12 mouse cellular contexts compared by ENCODE assay signal in genomic region chr14:49860387-49860786, GRCm38 (mm10). TPM values are rescaled to one million over a fixed set of nuclear protein-coding genes. Genes with fewer than 3 reads are reported as not detected.
DNase-seq lines count a peak whose midpoint lies in the region; TF ChIP-seq lines count a peak whose summit lies in the region.
"Had no signal": no experiment of that assay in that cellular context is flagged by ENCODE, and none has a peak within 500 bp of the region (broad histone marks: within the 10 kb centered on the region; RNA-seq: fewer than 3 reads in every experiment).

No protein-coding gene starts in this region.

- H3K4me1 ChIP-seq in cerebellum, adult 2 months (ENCODE audit: control insufficient read depth, insufficient read depth, low read length) = no peaks in the 10 kb centered on the region
- H3K4me1 ChIP-seq: embryonic facial prominence, embryonic 15.5 days; intestine, embryonic 15.5 days; midbrain, embryonic 10.5 days had no signal

- intact Hi-C loops in left cerebral cortex, adult 2 months (cut with DNase I) = loop anchor here (10.0 kb wide), 2 partner anchors 924 to 1204 kb away; partner anchors contain the start of gene Ttc5

- TF ChIP-seq CTCF in cerebellum, adult 2 months (IDR thresholded peaks at IDR 0.05; ENCODE audit: borderline replicate concordance, insufficient read depth, low read depth, low read length) = peak; percentile 43; the same call in 1 of the 2 replicates
- peak; percentile 70 for TF ChIP-seq CTCF in left cerebral cortex, adult 2 months (IDR thresholded peaks at IDR 0.05)

- H3K27me3 ChIP-seq in cerebellum, adult 2 months (ENCODE audit: control insufficient read depth, insufficient read depth, low read length) = no peaks in the 10 kb centered on the region
- H3K27me3 ChIP-seq: embryonic facial prominence, embryonic 15.5 days; intestine, embryonic 15.5 days had no signal

- DNase-seq in cerebellum, adult 2 months = peak; percentile 36 to 48
- no peak for DNase-seq in cerebellum, adult 11 months
- no peak for DNase-seq in left cerebral cortex, adult 2 months (ENCODE audit: extremely low spot score in 1 of 2, low spot score in 2 of 2)
- no peak for DNase-seq in left cerebral cortex, adult 8-10 months (ENCODE audit: low spot score in 2 of 2)
- peak; percentile 46 for DNase-seq in ZHBTc4 (ENCODE audit: low read depth, low spot score)
- DNase-seq in layer of hippocampus, adult 9-10 months (ENCODE audit: low spot score) = peak; percentile 8
- no peak for DNase-seq in lung, postnatal 4 days
- DNase-seq in right cerebral cortex, postnatal 25 days = no peak

- TF ChIP-seq POLR2A in cerebellum, adult 2 months (IDR thresholded peaks at IDR 0.05; ENCODE audit: borderline replicate concordance, insufficient read depth, low read length) = no peak

- H3K4me3 ChIP-seq in cerebellum, adult 2 months (replicated peaks; ENCODE audit: insufficient read depth, low read depth, low read length) = no peak overlapping the region
- H3K4me3 ChIP-seq in left cerebral cortex, adult 2 months = no peak overlapping the region
- H3K4me3 ChIP-seq: embryonic facial prominence, embryonic 15.5 days; intestine, embryonic 15.5 days; midbrain, embryonic 10.5 days had no signal

- H3K27ac ChIP-seq in cerebellum, adult 2 months (ENCODE audit: insufficient read depth, low read length) = no peak overlapping the region
- no peak overlapping the region for H3K27ac ChIP-seq in left cerebral cortex, adult 2 months
- H3K27ac ChIP-seq: embryonic facial prominence, embryonic 15.5 days; intestine, embryonic 15.5 days; midbrain, embryonic 10.5 days had no signal

RNA-seq across cellular contexts. Expression of gene Olfr722, which starts 41.4 kb away (rescaled TPM):
- not detected in 2 replicates for polyA plus RNA-seq in cerebellum, adult 2 months (2012; rRNA removed)
- total RNA-seq in left cerebral cortex, adult 2 months (2021) = not detected
- not detected for total RNA-seq in left cerebral cortex, adult 8-10 months (2022)
- polyA plus RNA-seq: embryonic facial prominence, embryonic 15.5 days; intestine, embryonic 15.5 days; midbrain, embryonic 10.5 days; stomach, embryonic 14.5 days had no signal

Comparison
In these comparisons a context has a peak if more than half of its experiments do, and no peak if none do; other contexts are left out.
1. DNase-seq: peak in cerebellum, adult 2 months (2 of 2), ZHBTc4 (single experiment) and layer of hippocampus, adult 9-10 months (single experiment); none in cerebellum, adult 11 months (single experiment), left cerebral cortex, adult 2 months (0 of 2), left cerebral cortex, adult 8-10 months (0 of 2), lung, postnatal 4 days (0 of 2) and right cerebral cortex, postnatal 25 days (single experiment).